Mouse (Mus musculus) cerebellum, adult 11-12 months (tissue): Measurements from ENCODE around the gene Mertk.

ENCODE experiments used
- DNase-seq: peaks from one replicate; pipeline ENCODE4 v3.0.0; 2022

Mertk gene

DNA sequence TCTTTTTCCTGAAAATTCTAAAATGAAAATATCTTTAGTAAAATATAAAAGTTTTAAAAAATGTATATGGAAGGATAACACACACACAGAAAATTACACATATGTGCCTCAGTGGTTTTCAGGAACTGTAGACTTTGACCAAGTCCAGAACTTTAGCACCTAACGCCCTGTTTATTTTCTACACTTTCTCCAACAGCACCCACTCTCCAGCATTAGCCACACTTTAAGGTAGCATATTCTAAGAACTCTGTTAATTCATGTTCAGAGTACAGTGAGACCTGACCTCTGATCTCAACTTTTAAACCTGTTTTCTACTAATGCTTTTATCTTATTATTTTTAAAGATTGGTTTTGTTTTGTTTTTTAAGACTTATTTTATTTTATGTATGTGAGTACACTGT lies 129.0 kb downstream of the Mertk start:
- DNase-seq: no peak

DNA sequence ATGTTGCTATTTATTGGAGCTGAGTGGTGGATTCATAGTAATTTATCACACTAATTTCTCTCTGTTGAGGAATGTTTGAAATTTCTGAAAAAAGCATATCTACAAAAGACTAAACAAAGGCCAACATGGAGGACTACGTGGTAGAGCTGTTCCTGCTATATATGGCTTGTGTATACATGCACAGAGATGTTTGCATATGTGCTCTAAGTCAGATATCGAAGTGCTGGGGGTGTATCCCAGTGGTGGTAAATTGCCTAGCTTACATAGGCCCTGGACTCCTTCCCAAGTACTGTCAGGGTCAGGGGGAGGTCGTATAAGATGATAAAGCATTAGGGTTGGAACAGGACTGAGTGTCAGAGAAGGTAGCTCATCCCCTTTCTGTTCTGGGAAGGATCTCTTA lies 133.9 kb downstream of the Mertk start:
- no peak for DNase-seq

GRCm38 (mm10) chr2:128833035-128833434 lies 134.3 kb downstream of the Mertk start:
- no peak for DNase-seq

DNA sequence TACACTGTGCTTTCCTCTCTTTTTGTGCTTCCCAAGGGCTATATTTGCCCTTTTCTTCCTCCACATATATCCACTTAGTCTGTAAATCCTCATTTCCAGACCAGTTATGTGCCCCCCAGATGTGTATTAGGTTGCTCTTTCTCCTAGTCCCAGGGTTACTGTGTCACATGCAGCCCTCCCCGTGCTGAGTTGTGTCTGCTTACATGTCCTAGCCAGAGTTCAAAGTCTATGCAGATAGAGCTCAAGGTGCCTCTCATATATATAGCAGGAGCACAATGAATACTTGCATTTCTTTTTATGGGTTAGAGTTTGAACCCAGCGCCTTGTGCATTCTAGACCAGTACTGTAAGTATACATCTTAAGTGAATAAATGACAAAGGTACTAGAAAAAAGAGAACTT lies 134.7 kb downstream of the Mertk start:
- no peak for DNase-seq

- DNase-seq: no peak
Observed at GRCm38 (mm10) chr2:128837531-128837930, 138.8 kb downstream of the Mertk start.

DNA sequence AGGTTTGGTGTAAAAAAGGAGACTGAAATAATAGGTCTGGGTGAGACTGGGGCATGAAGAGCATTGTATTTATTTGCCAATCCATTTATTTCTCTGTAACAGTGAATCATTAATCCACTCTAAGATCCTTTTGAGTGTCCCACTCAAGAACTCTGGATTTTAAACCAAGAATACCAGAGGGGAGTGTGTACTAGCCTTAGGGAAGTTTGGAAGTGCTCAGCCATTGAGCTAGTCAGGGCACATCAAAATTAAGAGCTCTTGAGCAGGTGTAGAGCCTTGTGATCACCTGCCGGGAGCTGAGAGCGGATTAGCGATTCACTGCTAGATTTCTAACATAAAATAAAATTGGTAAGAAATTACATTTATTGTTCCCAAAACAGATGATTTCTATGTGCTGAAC lies 139.9 kb downstream of the Mertk start:
- no peak for DNase-seq

GRCm38 (mm10) chr2:128839501-128839900 lies 140.7 kb downstream of the Mertk start:
- DNase-seq: no peak

DNA sequence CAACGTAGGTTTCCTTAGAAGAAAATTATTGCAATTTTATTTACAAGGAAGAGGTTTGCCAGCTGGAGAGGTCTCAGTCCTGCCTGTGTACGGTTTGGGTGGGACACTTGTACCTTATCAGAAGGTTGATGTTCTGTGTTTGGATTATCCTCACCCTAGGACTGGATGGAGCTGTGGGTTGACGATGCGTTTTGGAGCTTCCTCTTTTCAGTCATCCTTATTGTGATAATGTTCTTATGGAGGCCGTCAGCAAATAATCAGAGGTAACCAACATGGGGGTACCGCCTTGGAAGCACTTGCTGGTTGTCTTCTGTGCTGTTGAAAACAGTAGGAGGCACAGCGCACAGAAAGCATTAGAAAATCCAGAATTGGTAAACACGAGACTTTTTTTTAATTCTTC lies 143.7 kb downstream of the Mertk start:
- no peak for DNase-seq

DNA sequence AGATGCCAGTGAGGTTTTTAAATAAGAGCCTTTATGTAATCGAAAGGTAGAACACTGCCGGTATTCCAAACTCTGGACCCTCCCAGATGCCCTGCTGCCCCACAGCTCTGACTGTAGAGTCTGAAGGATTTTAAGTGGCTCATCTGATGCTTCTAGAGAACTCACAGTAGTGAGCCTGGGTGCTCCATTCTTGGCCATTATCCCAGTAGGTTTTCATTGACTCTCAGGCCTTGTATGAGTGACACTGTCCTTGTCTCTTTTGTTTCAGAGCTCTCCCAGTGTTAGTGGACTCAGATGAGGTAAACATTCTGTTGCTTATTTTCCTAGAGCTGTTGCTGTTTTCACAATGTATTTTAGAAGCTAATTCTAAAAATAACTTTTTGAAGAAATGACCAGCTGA lies 151.3 kb downstream of the Mertk start:
- no peak for DNase-seq
